Mouse (Mus musculus) cerebellum, postnatal 36 days (tissue): ENCODE measurements around the gene Ptprg.

Source experiments
- DNase-seq, 2 experiments: peaks; one replicate each; pipeline ENCODE4 v3.0.0; 2021 to 2022; ENCODE audit warnings: mixed read lengths in 2 of 2

Gene Ptprg

GRCm38 (mm10) chr14:11569734-11570133 lies 16.4 kb downstream of the Ptprg start:
- no peak for DNase-seq

GRCm38 (mm10) chr14:11571766-11572394 lies 18.5 kb downstream of the Ptprg start:
- DNase-seq: no peak

GRCm38 (mm10) chr14:11572395-11572784 lies 19.1 kb downstream of the Ptprg start:
- no peak for DNase-seq

- DNase-seq: no peak
Observed at GRCm38 (mm10) chr14:11573710-11574109, 20.4 kb downstream of the Ptprg start.

- no peak for DNase-seq
Observed at GRCm38 (mm10) chr14:11577276-11577909, 24.1 kb downstream of the Ptprg start.

- DNase-seq: no peak
Observed at GRCm38 (mm10) chr14:11577910-11578309, 24.6 kb downstream of the Ptprg start.

- DNase-seq: no peak
Observed at GRCm38 (mm10) chr14:11578492-11578967, 25.2 kb downstream of the Ptprg start.

- DNase-seq: no peak
Observed at GRCm38 (mm10) chr14:11579950-11580349, 26.6 kb downstream of the Ptprg start.

GRCm38 (mm10) chr14:11584263-11584662 lies 30.9 kb downstream of the Ptprg start:
- DNase-seq: no peak

GRCm38 (mm10) chr14:11584929-11585633 lies 31.7 kb downstream of the Ptprg start:
- no peak for DNase-seq

- DNase-seq: peak; percentile 30 to 31
Observed at GRCm38 (mm10) chr14:11590387-11590786, 37.1 kb downstream of the Ptprg start.

- DNase-seq: no peak
Observed at GRCm38 (mm10) chr14:11592650-11593049, 39.3 kb downstream of the Ptprg start.

- no peak for DNase-seq
Observed at GRCm38 (mm10) chr14:11594336-11594735, 41.0 kb downstream of the Ptprg start.

GRCm38 (mm10) chr14:11604133-11604865 lies 51.0 kb downstream of the Ptprg start:
- DNase-seq: no peak

GRCm38 (mm10) chr14:11608366-11608765 lies 55.0 kb downstream of the Ptprg start:
- DNase-seq: no peak

- no peak for DNase-seq
Observed at GRCm38 (mm10) chr14:11609857-11610582, 56.7 kb downstream of the Ptprg start.

GRCm38 (mm10) chr14:11612426-11612825 lies 59.1 kb downstream of the Ptprg start:
- DNase-seq: no peak

- DNase-seq: no peak
Observed at GRCm38 (mm10) chr14:11613146-11613545, 59.8 kb downstream of the Ptprg start.

GRCm38 (mm10) chr14:11615697-11616096 lies 62.4 kb downstream of the Ptprg start:
- DNase-seq: no peak

GRCm38 (mm10) chr14:11617362-11617761 lies 64.0 kb downstream of the Ptprg start:
- peak; percentile 32 to 55 for DNase-seq

- DNase-seq: no peak
Observed at GRCm38 (mm10) chr14:11618140-11618705, 64.9 kb downstream of the Ptprg start.

GRCm38 (mm10) chr14:11619606-11620005 lies 66.3 kb downstream of the Ptprg start:
- DNase-seq: no peak
